Mouse (Mus musculus) C2C12 (cell line): Measurements from ENCODE around the gene Ccdc157. TPM values are rescaled to one million over a fixed set of nuclear protein-coding genes. Genes with fewer than 3 reads are reported as not detected.

ENCODE experiments used
- H3K27me3 ChIP-seq: one replicate; pipeline ENCODE4 v1.6.1; 2011; ENCODE audit not compliant: control insufficient read depth, insufficient read depth, insufficient read length
- H3K36me3 ChIP-seq: one replicate; pipeline ENCODE4 v1.6.1; 2011; ENCODE audit not compliant: control insufficient read depth, insufficient read depth
- H3K4me3 ChIP-seq: one replicate; pipeline ENCODE4 v1.5.1; 2011; ENCODE audit warnings: mild to moderate bottlenecking, control low read depth; ENCODE audit not compliant: poor library complexity, insufficient read depth, severe bottlenecking
- H3K79me2 ChIP-seq: one replicate; pipeline ENCODE4 v1.6.1; 2011; ENCODE audit not compliant: control insufficient read depth, insufficient read depth
- H3K79me3 ChIP-seq: one replicate; pipeline ENCODE4 v1.6.1; 2011; ENCODE audit warnings: low read depth, control low read depth
- H3ac ChIP-seq: one replicate; pipeline ENCODE3; 2011; ENCODE audit warnings: low read depth; ENCODE audit not compliant: control insufficient read depth, insufficient read length
- CEBPB ChIP-seq: IDR thresholded peaks from one replicate; pipeline ENCODE4 v1.6.1; 2011; ENCODE audit warnings: low read depth, mild to moderate bottlenecking, control low read depth, moderate library complexity
- CTCF ChIP-seq: IDR thresholded peaks from one replicate; pipeline ENCODE4 v1.5.1; 2011; ENCODE audit not compliant: control insufficient read depth, insufficient read depth, insufficient read length
- FOSL1 ChIP-seq: IDR thresholded peaks from one replicate; pipeline ENCODE4 v1.8.0; 2011; ENCODE audit warnings: mild to moderate bottlenecking, low read length; ENCODE audit not compliant: poor library complexity, insufficient read depth, severe bottlenecking
- MAX ChIP-seq: IDR thresholded peaks from one replicate; pipeline ENCODE4 v1.6.1; 2011; ENCODE audit warnings: mild to moderate bottlenecking, control low read depth
- MYOD1 ChIP-seq: IDR thresholded peaks from one replicate; pipeline ENCODE4 v1.6.1; 2011; ENCODE audit warnings: low read depth; ENCODE audit not compliant: control insufficient read depth, insufficient read length
- MYOG ChIP-seq: IDR thresholded peaks from one replicate; pipeline ENCODE4 v1.6.1; 2011; ENCODE audit not compliant: control insufficient read depth, insufficient read length; ENCODE audit errors: extremely low read depth
- USF1 ChIP-seq: IDR thresholded peaks from one replicate; pipeline ENCODE4 v1.6.1; 2011; ENCODE audit warnings: low read depth, mild to moderate bottlenecking, control low read depth, moderate library complexity
- polyA plus RNA-seq: library from polyadenylated mRNA; unstranded; fragments of >200 nt; fragmentation: generic; extraction: Trizol; gene quantifications from one replicate; pipeline ENCODE4 v1.2.1, GENCODE M21; 2012; ENCODE audit warnings: missing spikeins

The Ccdc157 gene
- polyA plus RNA-seq, 1 experiment: 3.7 TPM

GRCm38 (mm10) chr11:4184251-4184952, 24.3 kb upstream of the Ccdc157 start:
- TF ChIP-seq USF1: no peak
- TF ChIP-seq CEBPB: no peak
- no peak for TF ChIP-seq MAX
- H3K4me3 ChIP-seq: no peak overlapping the region

GRCm38 (mm10) chr11:4183511-4183910, 23.4 kb upstream of the Ccdc157 start:
- H3K4me3 ChIP-seq: no peak overlapping the region
- no peaks in the 10 kb centered on the region for H3K27me3 ChIP-seq
- TF ChIP-seq MAX: no peak
- no peak for TF ChIP-seq USF1
- H3K36me3 ChIP-seq: peaks cover 48% of the 10 kb centered on the region
- no peaks in the 10 kb centered on the region for H3K79me3 ChIP-seq
- H3K79me2 ChIP-seq: peaks cover 17% of the 10 kb centered on the region
- H3ac ChIP-seq: no peak overlapping the region

More at GRCm38 (mm10) chr11:4184251-4184952, 24.3 kb upstream of the Ccdc157 start:
- Histone ChIP-seq H3K36me3 (peaks cover 39% of the 10 kb centered on the region), H3K79me3 (no peaks in the 10 kb centered on the region), H3ac (no peak overlapping the region), H3K27me3 (no peaks in the 10 kb centered on the region), H3K79me2 (peaks cover 24% of the 10 kb centered on the region)

DNA sequence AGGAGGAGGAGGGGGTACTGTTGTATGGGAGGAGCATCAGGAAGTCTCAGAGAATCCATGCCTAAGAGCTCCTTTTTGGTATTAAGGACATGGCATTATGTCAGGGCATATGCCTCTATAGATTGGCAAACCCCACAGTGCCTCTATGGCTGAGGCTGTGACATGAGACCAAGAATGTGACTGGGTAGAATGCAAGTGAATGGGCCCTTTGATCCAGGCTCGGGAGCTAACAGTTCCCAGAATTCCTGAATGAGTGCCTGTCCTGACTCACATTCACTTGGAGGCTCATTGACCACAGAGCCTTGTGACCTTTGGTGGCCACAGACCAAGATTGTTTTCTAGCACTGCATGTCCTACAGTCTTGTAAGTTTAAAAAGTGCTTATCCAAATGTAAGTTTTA, 22.0 kb upstream of the Ccdc157 start:
- no peak overlapping the region for H3K4me3 ChIP-seq
- TF ChIP-seq CTCF: no peak
- TF ChIP-seq MYOD1: no peak
- no peak for TF ChIP-seq USF1
- TF ChIP-seq FOSL1: no peak
- TF ChIP-seq CEBPB: no peak
- no peak for TF ChIP-seq MYOG
- TF ChIP-seq MAX: no peak
- H3K36me3 ChIP-seq: peaks cover 63% of the 10 kb centered on the region
- no peaks in the 10 kb centered on the region for H3K79me3 ChIP-seq
- H3K27me3 ChIP-seq: no peaks in the 10 kb centered on the region
- H3K79me2 ChIP-seq: peaks cover 2% of the 10 kb centered on the region
- no peak overlapping the region for H3ac ChIP-seq

DNA sequence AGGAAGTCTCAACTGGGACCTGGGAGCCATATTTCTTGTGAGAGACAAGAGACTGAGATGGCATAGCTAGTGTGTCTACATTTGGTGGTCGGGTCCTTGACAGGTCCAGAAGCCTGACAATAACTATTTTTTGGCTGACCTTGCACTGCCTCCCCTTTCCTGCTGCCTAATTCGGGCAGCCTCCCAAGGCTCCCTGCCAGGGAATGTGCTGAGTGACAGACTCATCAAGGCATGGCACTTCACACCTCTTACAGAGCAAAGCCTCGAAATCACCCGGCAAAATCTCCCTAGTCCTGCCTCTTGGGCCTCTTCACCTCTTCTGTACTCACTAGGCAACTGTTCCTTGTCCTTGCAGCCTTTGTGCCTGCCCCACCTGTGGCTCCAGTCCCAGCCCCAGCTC, 17.6 kb upstream of the Ccdc157 start:
- Histone ChIP-seq H3K27me3 (no peaks in the 10 kb centered on the region), H3K36me3 (peaks cover 100% of the 10 kb centered on the region), H3K4me3 (no peak overlapping the region), H3ac (no peak overlapping the region), H3K79me2 (no peaks in the 10 kb centered on the region), H3K79me3 (no peaks in the 10 kb centered on the region)
- TF ChIP-seq CEBPB: no peak
- TF ChIP-seq USF1: no peak
- TF ChIP-seq FOSL1: no peak
- TF ChIP-seq MYOG: no peak
- no peak for TF ChIP-seq MAX
- no peak for TF ChIP-seq MYOD1
- TF ChIP-seq CTCF: no peak

DNA sequence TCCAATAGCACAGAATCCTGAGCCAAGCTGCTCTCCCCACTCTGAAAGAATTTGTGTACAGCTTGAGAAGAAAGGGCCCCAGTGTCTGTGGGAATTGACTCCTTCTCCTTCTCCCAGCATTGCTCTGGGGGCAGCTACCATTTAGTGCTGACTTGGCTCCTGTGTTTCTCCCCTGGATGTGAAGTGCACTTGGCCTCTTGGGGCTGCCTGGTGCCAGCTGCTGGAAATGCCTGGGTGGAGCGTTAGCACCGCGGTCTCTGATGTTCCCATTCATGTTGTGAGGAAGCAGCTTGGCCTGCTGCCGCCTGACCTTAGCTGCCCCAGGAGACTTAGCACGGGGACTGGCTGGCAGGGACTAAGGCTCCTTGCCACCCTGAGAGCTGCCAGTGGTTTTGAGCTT, 14.5 kb upstream of the Ccdc157 start:
- no peak overlapping the region for H3K4me3 ChIP-seq
- H3K79me2 ChIP-seq: peaks cover 7% of the 10 kb centered on the region
- no peaks in the 10 kb centered on the region for H3K27me3 ChIP-seq
- no peak for TF ChIP-seq MYOD1
- no peak for TF ChIP-seq USF1
- TF ChIP-seq MYOG: no peak
- TF ChIP-seq CEBPB: no peak
- TF ChIP-seq MAX: no peak
- no peak for TF ChIP-seq FOSL1
- no peak for TF ChIP-seq CTCF
- peaks cover 100% of the 10 kb centered on the region for H3K36me3 ChIP-seq
- no peak overlapping the region for H3ac ChIP-seq
- no peaks in the 10 kb centered on the region for H3K79me3 ChIP-seq

GRCm38 (mm10) chr11:4166467-4167090, 6.5 kb upstream of the Ccdc157 start:
- no peak overlapping the region for H3K4me3 ChIP-seq
- peaks cover 100% of the 10 kb centered on the region for H3K36me3 ChIP-seq
- TF ChIP-seq MYOD1 (no peak), FOSL1 (no peak), MAX (no peak), MYOG (no peak), CEBPB (no peak), USF1 (no peak), CTCF (no peak)
- no peaks in the 10 kb centered on the region for H3K27me3 ChIP-seq
- peaks cover 41% of the 10 kb centered on the region for H3K79me3 ChIP-seq
- H3K79me2 ChIP-seq: peaks cover 86% of the 10 kb centered on the region
- H3ac ChIP-seq: no peak overlapping the region
